Mouse (Mus musculus) liver, adult 2 months (tissue): ENCODE data around the gene Coro2a.

Experiments
- CTCF ChIP-seq: fragments of 200-500 bp; IDR thresholded peaks from 2 replicates; pipeline ENCODE4 v1.5.1; 2011; ENCODE audit warnings: low read depth, low read length, control low read depth
- POLR2A ChIP-seq: fragments of 200-500 bp; IDR thresholded peaks from 2 replicates; pipeline ENCODE4 v1.6.1; 2011; ENCODE audit warnings: low read length, control low read depth; ENCODE audit not compliant: insufficient read depth; ENCODE audit errors: extremely low read depth

- peak; percentile 60 for TF ChIP-seq CTCF
- TF ChIP-seq POLR2A: no peak
Observed at GRCm38 (mm10) chr4:46526798-46527557, 75.0 kb downstream of the Coro2a start.
